Mouse (Mus musculus): ENCODE measurements around the gene Sdf2. TPM values are rescaled to one million over a fixed set of nuclear protein-coding genes. Genes with fewer than 3 reads are reported as not detected.
A peak's percentile ranks its signal among the peaks of the same experiment; 100 is the strongest.

Sdf2 gene
- total and polyA plus RNA-seq, 3 experiments = 68.1 to 81.4 TPM; not detected in 1

- TF ChIP-seq KAT2A (conservative IDR thresholded peaks at IDR 0.05; ENCODE audit: low read depth, low read length) (no peak; the same call in 1 of the 2 replicates), HCFC1 (IDR thresholded peaks at IDR 0.05; ENCODE audit: low read depth, low read length) (peak; percentile 58), MYC (IDR thresholded peaks at IDR 0.05; ENCODE audit: low read depth, low read length) (peak; percentile 45; the same call in 1 of the 2 replicates), USF1 (IDR thresholded peaks at IDR 0.05; ENCODE audit: low read depth, low read length) (peak; percentile 68), MEF2A (IDR thresholded peaks at IDR 0.05; ENCODE audit: extremely low read depth, insufficient replicate concordance, low read depth, low read length, poor library complexity, severe bottlenecking) (peak; percentile 26; the same call in 1 of the 2 replicates), MAFK (IDR thresholded peaks at IDR 0.05; ENCODE audit: borderline replicate concordance, low read depth, low read length) (no peak), MXI1 (IDR thresholded peaks at IDR 0.05; ENCODE audit: low read depth, low read length) (peak; percentile 93), SMC3 (IDR thresholded peaks at IDR 0.05; ENCODE audit: low read depth, low read length) (no peak), ETS1 (IDR thresholded peaks at IDR 0.05; ENCODE audit: low read depth, low read length) (no peak), ZC3H11A (IDR thresholded peaks at IDR 0.05; ENCODE audit: low read depth, low read length) (no peak), RAD21 (IDR thresholded peaks at IDR 0.05; ENCODE audit: low read depth, low read length) (no peak), ZNF384 (IDR thresholded peaks at IDR 0.05; ENCODE audit: low read depth, low read length) (no peak), TBP (IDR thresholded peaks at IDR 0.05; ENCODE audit: low read depth, low read length) (peak; percentile 97), TCF12 (IDR thresholded peaks at IDR 0.05; ENCODE audit: low read depth, low read length) (peak; percentile 82), MYB (IDR thresholded peaks at IDR 0.05; ENCODE audit: low read depth, low read length) (no peak), CHD2 (IDR thresholded peaks at IDR 0.05; ENCODE audit: low read length) (no peak), CTCF (IDR thresholded peaks at IDR 0.05 in 2 of 3, conservative IDR thresholded peaks at IDR 0.05 in 1 of 3; ENCODE audit: control insufficient read depth in 1 of 3, insufficient read depth in 1 of 3, low read depth in 2 of 3, low read length in 3 of 3, poor library complexity in 1 of 3, severe bottlenecking in 1 of 3) (no peak), POLR2A (IDR thresholded peaks at IDR 0.05; ENCODE audit: control insufficient read depth in 1 of 2, insufficient read depth in 1 of 2, low read depth in 1 of 2, low read length in 2 of 2, poor library complexity in 1 of 2) (peak; percentile 97 to 99), ZKSCAN1 (IDR thresholded peaks at IDR 0.05; ENCODE audit: low read depth, low read length) (no peak), ELF1 (IDR thresholded peaks at IDR 0.05; ENCODE audit: low read depth, low read length) (peak; percentile 48; the same call in 1 of the 2 replicates), CHD1 (IDR thresholded peaks at IDR 0.05; ENCODE audit: low read depth, low read length) (no peak), TAL1 (IDR thresholded peaks at IDR 0.05; ENCODE audit: low read length) (no peak), MAZ (IDR thresholded peaks at IDR 0.05; ENCODE audit: low read depth, low read length) (no peak)
Measured at GRCm38 (mm10) chr11:78301357-78302084, 56.0 kb downstream of the Sdf2 start, which contains the start of gene Spag5 (continued).

Other genes starting within 250 kb of the Sdf2 start
- gene Dhrs13, start 213.5 kb upstream of the Sdf2 start, total RNA-seq (2012; rRNA removed) = 30.1 and 36.7 TPM in 2 replicates
- gene Dhrs13, start 213.5 kb upstream of the Sdf2 start, polyA plus RNA-seq (2012; ENCODE audit: insufficient read depth in 1 of 2, insufficient read length in 2 of 2, low read depth in 1 of 2, low replicate concordance in 2 of 2, missing spikeins in 1 of 2) = 10 to 100 TPM in 1 of 2 experiments, not detected in 1; 27.9 TPM
- gene Flot2, start 207.8 kb upstream of the Sdf2 start, total RNA-seq (2012; rRNA removed) = 0.08 TPM in 1 of 2 replicates, not detected in the other
- gene Flot2, start 207.8 kb upstream of the Sdf2 start, polyA plus RNA-seq (2012; ENCODE audit: insufficient read depth in 1 of 2, insufficient read length in 2 of 2, low read depth in 1 of 2, low replicate concordance in 2 of 2, missing spikeins in 1 of 2) = under 1 TPM in 1 of 2 experiments, not detected in 1; 0.15 TPM
- gene Eral1, start 165.4 kb upstream of the Sdf2 start, total RNA-seq (2012; rRNA removed) = 39.6 and 43.5 TPM in 2 replicates
- 10 to 100 TPM in 1 of 2 experiments, not detected in 1; 38.4 TPM for gene Eral1, start 165.4 kb upstream of the Sdf2 start, polyA plus RNA-seq (2012; ENCODE audit: insufficient read depth in 1 of 2, insufficient read length in 2 of 2, low read depth in 1 of 2, low replicate concordance in 2 of 2, missing spikeins in 1 of 2)
- 2.4 and 2.5 TPM in 2 replicates for gene Fam222b, start 151.1 kb upstream of the Sdf2 start, total RNA-seq (2012; rRNA removed)
- 1 to 10 TPM in 1 of 2 experiments, not detected in 1; 8.1 TPM for gene Fam222b, start 151.1 kb upstream of the Sdf2 start, polyA plus RNA-seq (2012; ENCODE audit: insufficient read depth in 1 of 2, insufficient read length in 2 of 2, low read depth in 1 of 2, low replicate concordance in 2 of 2, missing spikeins in 1 of 2)
- gene Traf4, start 80.2 kb upstream of the Sdf2 start, total RNA-seq (2012; rRNA removed) = 21.0 and 42.0 TPM in 2 replicates
- 10 to 100 TPM in 1 of 2 experiments, not detected in 1; 34.4 TPM for gene Traf4, start 80.2 kb upstream of the Sdf2 start, polyA plus RNA-seq (2012; ENCODE audit: insufficient read depth in 1 of 2, insufficient read length in 2 of 2, low read depth in 1 of 2, low replicate concordance in 2 of 2, missing spikeins in 1 of 2)
- 6.0 and 7.5 TPM in 2 replicates for gene Nek8, start 69.1 kb upstream of the Sdf2 start, total RNA-seq (2012; rRNA removed)
- gene Nek8, start 69.1 kb upstream of the Sdf2 start, polyA plus RNA-seq (2012; ENCODE audit: insufficient read depth in 1 of 2, insufficient read length in 2 of 2, low read depth in 1 of 2, low replicate concordance in 2 of 2, missing spikeins in 1 of 2) = 10 to 100 TPM in 1 of 2 experiments, not detected in 1; 10.1 TPM
- 16.2 and 28.3 TPM in 2 replicates for gene Tlcd1, start 69.0 kb upstream of the Sdf2 start, total RNA-seq (2012; rRNA removed)
- 10 to 100 TPM in 1 of 2 experiments, not detected in 1; 23.3 TPM for gene Tlcd1, start 69.0 kb upstream of the Sdf2 start, polyA plus RNA-seq (2012; ENCODE audit: insufficient read depth in 1 of 2, insufficient read length in 2 of 2, low read depth in 1 of 2, low replicate concordance in 2 of 2, missing spikeins in 1 of 2)
- 3,920 and 4,112 TPM in 2 replicates for gene Rpl23a, start 62.2 kb upstream of the Sdf2 start, total RNA-seq (2012; rRNA removed)
- gene Rpl23a, start 62.2 kb upstream of the Sdf2 start, polyA plus RNA-seq (2012; ENCODE audit: insufficient read depth in 1 of 2, insufficient read length in 2 of 2, low read depth in 1 of 2, low replicate concordance in 2 of 2, missing spikeins in 1 of 2) = 1,000 to 10,000 TPM in 1 of 2 experiments, not detected in 1; 2,892 TPM
- gene Rab34, start 57.3 kb upstream of the Sdf2 start, total RNA-seq (2012; rRNA removed) = 20.8 TPM in 2 replicates
- 10 to 100 TPM in 1 of 2 experiments, not detected in 1; 42.9 TPM for gene Rab34, start 57.3 kb upstream of the Sdf2 start, polyA plus RNA-seq (2012; ENCODE audit: insufficient read depth in 1 of 2, insufficient read length in 2 of 2, low read depth in 1 of 2, low replicate concordance in 2 of 2, missing spikeins in 1 of 2)
- 0.15 and 0.16 TPM in 2 replicates for gene Proca1, start 52.4 kb upstream of the Sdf2 start, total RNA-seq (2012; rRNA removed)
- under 1 TPM in 1 of 2 experiments, not detected in 1; 0.54 TPM for gene Proca1, start 52.4 kb upstream of the Sdf2 start, polyA plus RNA-seq (2012; ENCODE audit: insufficient read depth in 1 of 2, insufficient read length in 2 of 2, low read depth in 1 of 2, low replicate concordance in 2 of 2, missing spikeins in 1 of 2)
- 39.6 and 40.3 TPM in 2 replicates for gene Supt6, start 241 bp downstream of the Sdf2 start, total RNA-seq (2012; rRNA removed)
- gene Supt6, start 241 bp downstream of the Sdf2 start, polyA plus RNA-seq (2012; ENCODE audit: insufficient read depth in 1 of 2, insufficient read length in 2 of 2, low read depth in 1 of 2, low replicate concordance in 2 of 2, missing spikeins in 1 of 2) = 10 to 100 TPM; 59.8 to 93.2 TPM
- 80.5 and 85.9 TPM in 2 replicates for gene 2610507B11Rik, start 16.0 kb downstream of the Sdf2 start, total RNA-seq (2012; rRNA removed)
- gene 2610507B11Rik, start 16.0 kb downstream of the Sdf2 start, polyA plus RNA-seq (2012; ENCODE audit: insufficient read depth in 1 of 2, insufficient read length in 2 of 2, low read depth in 1 of 2, low replicate concordance in 2 of 2, missing spikeins in 1 of 2) = 10 to 100 TPM; 75.8 to 77.6 TPM
- gene BC030499, start 45.1 kb downstream of the Sdf2 start, total RNA-seq (2012; rRNA removed) = 0.73 and 1.6 TPM in 2 replicates
- gene BC030499, start 45.1 kb downstream of the Sdf2 start, polyA plus RNA-seq (2012; ENCODE audit: insufficient read depth in 1 of 2, insufficient read length in 2 of 2, low read depth in 1 of 2, low replicate concordance in 2 of 2, missing spikeins in 1 of 2) = 1 to 10 TPM in 1 of 2 experiments, not detected in 1; 1.1 TPM
- 40.1 and 50.9 TPM in 2 replicates for gene Spag5, start 55.8 kb downstream of the Sdf2 start, total RNA-seq (2012; rRNA removed)
- 100 to 1,000 TPM in 1 of 2 experiments, 10 to 100 TPM in 1; 77.5 to 274 TPM for gene Spag5, start 55.8 kb downstream of the Sdf2 start, polyA plus RNA-seq (2012; ENCODE audit: insufficient read depth in 1 of 2, insufficient read length in 2 of 2, low read depth in 1 of 2, low replicate concordance in 2 of 2, missing spikeins in 1 of 2)
- 3.0 and 4.0 TPM in 2 replicates for gene Aldoc, start 77.2 kb downstream of the Sdf2 start, total RNA-seq (2012; rRNA removed)
- gene Aldoc, start 77.2 kb downstream of the Sdf2 start, polyA plus RNA-seq (2012; ENCODE audit: insufficient read depth in 1 of 2, insufficient read length in 2 of 2, low read depth in 1 of 2, low replicate concordance in 2 of 2, missing spikeins in 1 of 2) = 1 to 10 TPM in 1 of 2 experiments, not detected in 1; 8.1 TPM
- 27.6 and 28.5 TPM in 2 replicates for gene Pigs, start 82.7 kb downstream of the Sdf2 start, total RNA-seq (2012; rRNA removed)
- gene Pigs, start 82.7 kb downstream of the Sdf2 start, polyA plus RNA-seq (2012; ENCODE audit: insufficient read depth in 1 of 2, insufficient read length in 2 of 2, low read depth in 1 of 2, low replicate concordance in 2 of 2, missing spikeins in 1 of 2) = 10 to 100 TPM; 51.2 to 97.1 TPM
- gene Unc119, start 97.7 kb downstream of the Sdf2 start, total RNA-seq (2012; rRNA removed) = 61.7 and 63.0 TPM in 2 replicates
- gene Unc119, start 97.7 kb downstream of the Sdf2 start, polyA plus RNA-seq (2012; ENCODE audit: insufficient read depth in 1 of 2, insufficient read length in 2 of 2, low read depth in 1 of 2, low replicate concordance in 2 of 2, missing spikeins in 1 of 2) = 100 to 1,000 TPM in 1 of 2 experiments, not detected in 1; 140 TPM
- gene Foxn1, start 140.8 kb downstream of the Sdf2 start, total RNA-seq (2012; rRNA removed) = not detected in 2 replicates
- gene Foxn1, start 140.8 kb downstream of the Sdf2 start, polyA plus RNA-seq (2012; ENCODE audit: insufficient read depth in 1 of 2, insufficient read length in 2 of 2, low read depth in 1 of 2, low replicate concordance in 2 of 2, missing spikeins in 1 of 2) = not detected
- not detected in 2 replicates for gene Slc13a2, start 176.5 kb downstream of the Sdf2 start, total RNA-seq (2012; rRNA removed)
- gene Slc13a2, start 176.5 kb downstream of the Sdf2 start, polyA plus RNA-seq (2012; ENCODE audit: insufficient read depth in 1 of 2, insufficient read length in 2 of 2, low read depth in 1 of 2, low replicate concordance in 2 of 2, missing spikeins in 1 of 2) = not detected
- gene Slc46a1, start 220.0 kb downstream of the Sdf2 start, total RNA-seq (2012; rRNA removed) = 7.5 and 11.6 TPM in 2 replicates
- 1 to 10 TPM in 1 of 2 experiments, not detected in 1; 8.3 TPM for gene Slc46a1, start 220.0 kb downstream of the Sdf2 start, polyA plus RNA-seq (2012; ENCODE audit: insufficient read depth in 1 of 2, insufficient read length in 2 of 2, low read depth in 1 of 2, low replicate concordance in 2 of 2, missing spikeins in 1 of 2)